Mouse (Mus musculus): ENCODE data around the gene Cdk18. TPM values are rescaled to one million over a fixed set of nuclear protein-coding genes. Genes with fewer than 3 reads are reported as not detected.

The Cdk18 gene
- total RNA-seq, 2 experiments from 2014 or later = 14.6 TPM

- DNase-seq = peak; percentile 36
Measured at GRCm38 (mm10) chr1:132150171-132150570, 10.7 kb upstream of the Cdk18 start.

- no peak for DNase-seq
Measured at GRCm38 (mm10) chr1:132149410-132149809, 9.9 kb upstream of the Cdk18 start.

- DNase-seq = peak; percentile 52
Measured at GRCm38 (mm10) chr1:132145973-132146685, 6.6 kb upstream of the Cdk18 start.

- no peak for DNase-seq
Measured at GRCm38 (mm10) chr1:132144837-132145236, 5.4 kb upstream of the Cdk18 start.

GRCm38 (mm10) chr1:132144223-132144622, 4.7 kb upstream of the Cdk18 start:
- no peak for DNase-seq

- no peak for DNase-seq
Measured at GRCm38 (mm10) chr1:132143730-132144129, 4.2 kb upstream of the Cdk18 start.

GRCm38 (mm10) chr1:132143079-132143478, 3.6 kb upstream of the Cdk18 start:
- no peak for DNase-seq

GRCm38 (mm10) chr1:132141753-132142152, 2.3 kb upstream of the Cdk18 start:
- no peak for DNase-seq

- no peak for DNase-seq
Measured at GRCm38 (mm10) chr1:132141166-132141565, 1.7 kb upstream of the Cdk18 start.

- no peak for DNase-seq
Measured at GRCm38 (mm10) chr1:132140574-132140973, 1.1 kb upstream of the Cdk18 start.

GRCm38 (mm10) chr1:132140171-132140570, 687 bp upstream of the Cdk18 start:
- peak; percentile 67 for DNase-seq

- DNase-seq = no peak
Measured at GRCm38 (mm10) chr1:132138576-132139415, 688 bp downstream of the Cdk18 start.

GRCm38 (mm10) chr1:132137935-132138575, 1.4 kb downstream of the Cdk18 start:
- DNase-seq = peak; percentile 30

- no peak for DNase-seq
Measured at GRCm38 (mm10) chr1:132136847-132137246, 2.6 kb downstream of the Cdk18 start.

GRCm38 (mm10) chr1:132135631-132136030, 3.9 kb downstream of the Cdk18 start:
- DNase-seq = no peak

GRCm38 (mm10) chr1:132128311-132128710, 11.2 kb downstream of the Cdk18 start:
- no peak for DNase-seq

GRCm38 (mm10) chr1:132125803-132126405, 13.6 kb downstream of the Cdk18 start:
- no peak for DNase-seq

GRCm38 (mm10) chr1:132125249-132125648, 14.2 kb downstream of the Cdk18 start:
- no peak for DNase-seq

GRCm38 (mm10) chr1:132123420-132124014, 16.0 kb downstream of the Cdk18 start:
- DNase-seq = no peak

GRCm38 (mm10) chr1:132121895-132122294, 17.6 kb downstream of the Cdk18 start:
- no peak for DNase-seq

GRCm38 (mm10) chr1:132121236-132121635, 18.2 kb downstream of the Cdk18 start:
- peak; percentile 92 for DNase-seq

- DNase-seq = peak; percentile 82
Measured at GRCm38 (mm10) chr1:132116606-132117005, 22.9 kb downstream of the Cdk18 start.
